Mouse (Mus musculus) bone marrow, adult 2 months (tissue): Measurements from ENCODE around the gene Phf12.

ENCODE experiments used
- CTCF ChIP-seq: fragments of 200-500 bp; IDR thresholded peaks from 2 replicates; pipeline ENCODE4 v1.5.1; 2011; ENCODE audit warnings: low read length, control low read depth; ENCODE audit not compliant: control insufficient read depth, insufficient read depth
- POLR2A ChIP-seq: fragments of 200-500 bp; IDR thresholded peaks from 2 replicates; pipeline ENCODE4 v1.6.1; 2011; ENCODE audit warnings: low read depth, mild to moderate bottlenecking, control low read depth, low read length, borderline replicate concordance; ENCODE audit not compliant: control insufficient read depth

DNA sequence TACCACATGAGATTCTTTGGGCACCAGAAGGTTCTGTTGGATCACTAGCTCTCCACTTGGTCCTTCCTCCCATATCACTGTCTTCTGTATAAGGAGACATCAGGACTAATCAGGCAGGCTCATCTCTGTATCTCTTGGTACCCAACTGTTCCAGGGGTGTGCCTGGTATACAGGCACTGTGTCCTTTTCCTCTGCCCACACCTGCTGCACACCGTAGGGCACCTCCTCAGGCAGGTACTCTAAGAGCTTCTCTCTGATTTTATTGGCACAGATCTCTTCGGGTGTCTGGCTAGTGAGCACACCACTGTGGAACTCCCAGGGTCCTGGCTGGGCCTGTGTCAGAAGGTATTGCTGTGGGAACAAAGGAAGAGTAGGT, 91.7 kb downstream of the Phf12 start:
- no peak for TF ChIP-seq CTCF
- no peak for TF ChIP-seq POLR2A
